Mouse (Mus musculus) E14TG2a.4 (cell line): ENCODE results near the gene Scgb1b20.
"Not testable (repeated sequence)": the region's sequence is repeated elsewhere in the genome, so short reads cannot be mapped to it uniquely, and the experiment has no call there.

Source experiments
- CTCF ChIP-seq: conservative IDR thresholded peaks from 2 replicates; pipeline ENCODE4 v1.5.1; 2014; ENCODE audit warnings: low read length
- NANOG ChIP-seq: IDR thresholded peaks from 2 replicates; pipeline ENCODE4 v1.6.1; 2014; ENCODE audit warnings: borderline replicate concordance, low read length, mixed read lengths

DNA sequence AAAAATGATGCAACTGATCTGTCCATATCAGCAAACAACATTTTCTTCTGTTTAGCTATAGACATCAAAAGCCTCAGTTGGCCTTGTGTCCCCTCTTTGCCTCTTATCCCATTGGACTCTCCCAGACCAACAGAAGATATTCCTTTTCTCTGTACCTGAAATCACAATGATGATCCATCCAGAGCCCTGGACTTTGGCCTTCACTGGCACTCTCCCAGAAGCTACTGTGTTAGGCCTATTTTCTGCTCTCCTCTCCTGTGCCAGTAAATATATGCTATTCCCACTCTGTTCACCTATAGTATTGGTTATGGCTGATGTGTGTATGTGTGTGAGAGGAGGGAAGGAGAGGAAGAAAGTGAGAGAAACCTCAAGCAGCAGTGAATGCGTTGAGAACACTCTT is 36.6 kb downstream of the Scgb1b20 start:
- not testable (repeated sequence) for TF ChIP-seq CTCF, NANOG
